Mouse (Mus musculus) left cerebral cortex, postnatal 25 days (tissue): Measurements from ENCODE around the gene Mesd. TPM values are rescaled to one million over a fixed set of nuclear protein-coding genes. Genes with fewer than 3 reads are reported as not detected.
A peak's percentile ranks its signal among the peaks of the same experiment; 100 is the strongest.

Experiments
- DNase-seq, 2 experiments: peaks; one replicate each; pipeline ENCODE4 v3.0.0; 2022; ENCODE audit warnings: low spot score in 2 of 2, mixed read lengths in 1 of 2
- intact Hi-C: fragments of 180-260 bp; cut with DNase I; formaldehyde crosslinking; loops from one replicate; pipeline ENCODE4 v1.15.1; 2025
- total RNA-seq, 2 experiments: library from RNA; stranded (reverse); gene quantifications; 2 replicates each; pipeline ENCODE4 v1.2.3; 2021

Gene Mesd
- total RNA-seq, 2 experiments from 2014 or later = 54.7 to 58.8 TPM

- no peak for DNase-seq
- intact Hi-C loops = no loop called here
These were observed 18.3 kb downstream of the Mesd start for GRCm38 (mm10) chr7:83902296-83903145.

- DNase-seq = no peak
- intact Hi-C loops = no loop called here
These were observed 20.6 kb downstream of the Mesd start for GRCm38 (mm10) chr7:83904831-83905230.

- DNase-seq = no peak
- intact Hi-C loops = loop anchor here (5.0 to 10.0 kb wide), 4 partner anchors 175 to 533 kb away; partner anchors contain the start of gene Cemip
These were observed 27.6 kb downstream of the Mesd start for GRCm38 (mm10) chr7:83911909-83912308.

- intact Hi-C loops = loop anchor here (5.0 to 10.0 kb wide), 4 partner anchors 174 to 531 kb away; partner anchors contain the start of gene Cemip
- no peak for DNase-seq
These were observed 29.2 kb downstream of the Mesd start for GRCm38 (mm10) chr7:83913405-83913932.

GRCm38 (mm10) chr7:83913995-83914394 is 29.7 kb downstream of the Mesd start:
- DNase-seq = no peak
- intact Hi-C loops = loop anchor here (5.0 to 10.0 kb wide), 4 partner anchors 173 to 531 kb away; partner anchors contain the start of gene Cemip

- intact Hi-C loops = loop anchor here (5.0 to 10.0 kb wide), 4 partner anchors 173 to 530 kb away; partner anchors contain the start of gene Cemip
- DNase-seq = peak; percentile 86 to 88
These were observed 30.3 kb downstream of the Mesd start for GRCm38 (mm10) chr7:83914566-83914965.

GRCm38 (mm10) chr7:83920241-83920640 is 36.0 kb downstream of the Mesd start:
- intact Hi-C loops = no loop called here
- no peak for DNase-seq

- no peak for DNase-seq
- intact Hi-C loops = no loop called here
These were observed 37.4 kb downstream of the Mesd start for GRCm38 (mm10) chr7:83921637-83922036.

- DNase-seq = no peak
- intact Hi-C loops = no loop called here
These were observed 54.9 kb downstream of the Mesd start for GRCm38 (mm10) chr7:83939017-83939721.

- DNase-seq = no peak
These were observed 55.9 kb downstream of the Mesd start for GRCm38 (mm10) chr7:83940136-83940535.

GRCm38 (mm10) chr7:83941701-83942101 is 57.4 kb downstream of the Mesd start:
- intact Hi-C loops = no loop called here
- DNase-seq = peak; percentile 16 to 86

More at GRCm38 (mm10) chr7:83940136-83940535, 55.9 kb downstream of the Mesd start:
- intact Hi-C loops = no loop called here

GRCm38 (mm10) chr7:83948743-83949142 is 64.5 kb downstream of the Mesd start:
- DNase-seq = no peak
- intact Hi-C loops = no loop called here

- DNase-seq = no peak
- intact Hi-C loops = no loop called here
These were observed 65.4 kb downstream of the Mesd start for GRCm38 (mm10) chr7:83949662-83950061.

Other genes with a start within 250 kb of the Mesd start
- 1 to 10 TPM; 1.9 to 2.7 TPM for gene Il16, start 138.7 kb upstream of the Mesd start, total RNA-seq
- gene Cfap161, start 89.6 kb upstream of the Mesd start, total RNA-seq = under 1 TPM; 0.25 to 0.80 TPM
- gene Tlnrd1, start 161 bp upstream of the Mesd start, total RNA-seq = 10 to 100 TPM; 21.4 to 26.5 TPM
- 10 to 100 TPM; 16.9 to 21.5 TPM for gene Cemip, start 202.0 kb downstream of the Mesd start, total RNA-seq